Mouse (Mus musculus): ENCODE data around the gene Mgl2.

GRCm38 (mm10) chr11:70115901-70116300 lies 14.2 kb upstream of the Mgl2 start:
- TF ChIP-seq CTCF (IDR thresholded peaks at IDR 0.05; ENCODE audit: extremely low read depth, insufficient read length, insufficient replicate concordance, low read depth, low read length) (no peak), POLR2A (IDR thresholded peaks at IDR 0.05; ENCODE audit: low read depth, low read length) (no peak)

All from small intestine, adult 2 months (tissue).